Comparison of ENCODE assay signal across 10 mouse cellular contexts in genomic region chr17:85867945-85868616, GRCm38 (mm10).
DNase-seq lines count a peak whose midpoint lies in the region; ATAC-seq lines count a peak whose summit lies in the region.
"Had no signal": no experiment of that assay in that cellular context is flagged by ENCODE, and none has a peak within 500 bp of the region (broad histone marks: within the 10 kb centered on the region; RNA-seq: fewer than 3 reads in every experiment).

No protein-coding gene starts in this region.

- peak; percentile 60 for DNase-seq in adrenal gland, postnatal 10 days
- DNase-seq in adrenal gland, postnatal 25 days = no peak
- peak; percentile 32 for DNase-seq in kidney, postnatal 14 days
- DNase-seq in frontal cortex, postnatal 14 days (ENCODE audit: low spot score in 2 of 2) = no peak
- no peak for DNase-seq in right cerebral cortex, postnatal 25 days
- DNase-seq: heart, adult 18-20 months had no signal

- peak; percentile 38; the same call in 1 of the 2 replicates for ATAC-seq in midbrain, embryonic 16.5 days
- no peak for ATAC-seq in midbrain, embryonic 15.5 days (replicated peaks)
- ATAC-seq in stomach, embryonic 14.5 days (ENCODE audit: insufficient number of reproducible peaks, insufficient read depth, low FRiP score, low read depth) = peak; percentile 38; the same call in 1 of the 2 replicates

- H3K27ac ChIP-seq in midbrain, embryonic 16.5 days (ENCODE audit: low read length) = no peak overlapping the region
- no peak overlapping the region for H3K27ac ChIP-seq in midbrain, embryonic 15.5 days
- peak overlapping the region; percentile 70; the same call in 1 of the 2 replicates for H3K27ac ChIP-seq in stomach, embryonic 14.5 days (ENCODE audit: low read length)

- no peaks in the 10 kb centered on the region for H3K27me3 ChIP-seq in midbrain, embryonic 16.5 days (ENCODE audit: control insufficient read depth, insufficient read depth, low read depth, low read length)
- 0 out of 2 replicates have a peak, but pooled peaks cover 3% of the 10 kb centered on the region for H3K27me3 ChIP-seq in midbrain, embryonic 15.5 days (replicated peaks)
- H3K27me3 ChIP-seq in stomach, embryonic 14.5 days (ENCODE audit: control insufficient read depth, insufficient read depth, low read length) = no peaks in the 10 kb centered on the region

- H3K9me3 ChIP-seq in midbrain, embryonic 16.5 days (replicated peaks; ENCODE audit: control insufficient read depth, low read length, poor library complexity, severe bottlenecking) = no peaks in the 10 kb centered on the region
- no peaks in the 10 kb centered on the region for H3K9me3 ChIP-seq in midbrain, embryonic 15.5 days
- no peaks in the 10 kb centered on the region for H3K9me3 ChIP-seq in stomach, embryonic 14.5 days (ENCODE audit: control insufficient read depth, low read depth, low read length)

- 81% methylated on average over 12 of the region's 12 CpGs for WGBS in midbrain, embryonic 16.5 days
- 85% methylated on average over 12 of the region's 12 CpGs for WGBS in midbrain, embryonic 15.5 days
- 68% methylated on average over 12 of the region's 12 CpGs for WGBS in stomach, embryonic 14.5 days

- no peak overlapping the region for H3K9ac ChIP-seq in midbrain, embryonic 16.5 days (ENCODE audit: low read depth, low read length)
- no peak overlapping the region for H3K9ac ChIP-seq in midbrain, embryonic 15.5 days
- no peak overlapping the region for H3K9ac ChIP-seq in stomach, embryonic 14.5 days (replicated peaks; ENCODE audit: low read depth, low read length)

- H3K4me1 ChIP-seq in midbrain, embryonic 16.5 days (ENCODE audit: control insufficient read depth, insufficient read depth, low read length) = no peaks in the 10 kb centered on the region
- no peaks in the 10 kb centered on the region for H3K4me1 ChIP-seq in midbrain, embryonic 15.5 days
- peaks cover 21% of the 10 kb centered on the region for H3K4me1 ChIP-seq in stomach, embryonic 14.5 days (ENCODE audit: control insufficient read depth, insufficient read depth, low read length)

- H3K4me3 ChIP-seq in midbrain, embryonic 16.5 days (ENCODE audit: low read depth, low read length) = no peak overlapping the region
- no peak overlapping the region for H3K4me3 ChIP-seq in midbrain, embryonic 15.5 days
- no peak overlapping the region for H3K4me3 ChIP-seq in stomach, embryonic 14.5 days (ENCODE audit: low read depth, low read length)
- H3K4me3 ChIP-seq: erythroblast, embryonic 14.5 days had no signal

- no peak overlapping the region for H3K4me2 ChIP-seq in midbrain, embryonic 16.5 days (ENCODE audit: low read length)
- H3K4me2 ChIP-seq in midbrain, embryonic 15.5 days = no peak overlapping the region
- H3K4me2 ChIP-seq in stomach, embryonic 14.5 days (replicated peaks; ENCODE audit: low read depth, low read length) = no peak overlapping the region

- H3K36me3 ChIP-seq in midbrain, embryonic 16.5 days (ENCODE audit: control insufficient read depth, insufficient read depth, low read length) = no peaks in the 10 kb centered on the region
- no peaks in the 10 kb centered on the region for H3K36me3 ChIP-seq in midbrain, embryonic 15.5 days (replicated peaks)
- H3K36me3 ChIP-seq in stomach, embryonic 14.5 days (ENCODE audit: control insufficient read depth, insufficient read depth, low read length) = no peaks in the 10 kb centered on the region

Comparison
In these comparisons a context has a peak if more than half of its experiments do, and no peak if none do; other contexts are left out.
1. DNase-seq: peak in adrenal gland, postnatal 10 days (single experiment) and kidney, postnatal 14 days (single experiment); none in adrenal gland, postnatal 25 days (single experiment), frontal cortex, postnatal 14 days (0 of 2) and right cerebral cortex, postnatal 25 days (single experiment).